Mouse (Mus musculus) testis, adult 2 months (tissue): ENCODE measurements around the gene Sec11a. TPM values are rescaled to one million over a fixed set of nuclear protein-coding genes. Genes with fewer than 3 reads are reported as not detected.

Source experiments
- H3K27ac ChIP-seq: fragments of 200-500 bp; 2 replicates; pipeline ENCODE4 v1.5.1; 2012; ENCODE audit warnings: low read depth, low read length; ENCODE audit not compliant: control insufficient read depth, insufficient read depth
- H3K27me3 ChIP-seq: fragments of 200-500 bp; 2 replicates; pipeline ENCODE4 v1.6.1; 2012; ENCODE audit warnings: mild to moderate bottlenecking, low read length, moderate library complexity; ENCODE audit not compliant: control insufficient read depth, insufficient read depth
- H3K36me3 ChIP-seq: fragments of 200-500 bp; 2 replicates; pipeline ENCODE4 v1.6.1; 2012; ENCODE audit warnings: mild to moderate bottlenecking, low read length; ENCODE audit not compliant: control insufficient read depth, insufficient read depth
- H3K4me1 ChIP-seq: fragments of 200-500 bp; 2 replicates; pipeline ENCODE4 v1.6.1; 2012; ENCODE audit warnings: low read length; ENCODE audit not compliant: control insufficient read depth, insufficient read depth
- H3K4me3 ChIP-seq: fragments of 200-500 bp; 2 replicates; pipeline ENCODE4 v1.5.1; 2012; ENCODE audit warnings: low read depth, mild to moderate bottlenecking, low read length, moderate library complexity, mixed read lengths; ENCODE audit not compliant: control insufficient read depth
- CTCF ChIP-seq: fragments of 200-500 bp; IDR thresholded peaks from 2 replicates; pipeline ENCODE4 v1.5.1; 2012; ENCODE audit warnings: low read depth, mild to moderate bottlenecking, inconsistent platforms, low read length, moderate library complexity; ENCODE audit not compliant: control insufficient read depth, insufficient read depth, insufficient replicate concordance
- POLR2A ChIP-seq: fragments of 200-500 bp; IDR thresholded peaks from 2 replicates; pipeline ENCODE4 v1.6.1; 2012; ENCODE audit warnings: low read depth, mild to moderate bottlenecking, inconsistent platforms, low read length, moderate library complexity; ENCODE audit not compliant: control insufficient read depth
- polyA plus RNA-seq: library from polyadenylated mRNA; depleted of rRNA; stranded (reverse); fragments of >200 nt; gene quantifications from 2 replicates; pipeline ENCODE4 v1.2.3, GENCODE M21; 2012; rRNA removed

Sec11a gene
- polyA plus RNA-seq, 1 experiment = 52.0 TPM

DNA sequence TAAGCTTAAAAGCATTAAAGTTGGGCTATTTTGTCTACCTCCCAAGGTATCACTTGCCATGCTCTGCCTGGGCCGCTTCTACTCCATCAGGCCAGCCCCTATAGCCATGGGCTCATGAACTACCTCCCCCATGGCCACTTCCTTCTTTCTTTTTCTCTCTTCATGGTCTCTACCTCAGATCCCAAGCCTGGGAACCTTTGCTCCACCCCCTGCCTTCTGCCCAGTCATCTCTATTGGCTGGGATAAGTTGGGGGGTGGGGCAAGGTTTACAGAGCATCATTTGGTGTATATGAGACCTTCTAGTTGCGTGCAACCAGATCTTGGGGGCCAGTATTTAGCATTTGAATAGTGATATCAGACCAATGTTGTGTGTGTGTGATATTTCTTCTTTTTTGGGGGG lies 85.1 kb downstream of the Sec11a start:
- H3K4me1 ChIP-seq = no peaks in the 10 kb centered on the region; the same call in 1 of the 2 replicates
- H3K36me3 ChIP-seq = peaks cover 3% of the 10 kb centered on the region
- TF ChIP-seq CTCF (no peak), POLR2A (no peak)
- H3K4me3 ChIP-seq = peak overlapping the region; percentile 69
- no peaks in the 10 kb centered on the region for H3K27me3 ChIP-seq
- H3K27ac ChIP-seq = 0 out of 2 replicates have a peak overlapping the region, but pooled peaks have one; percentile 27

DNA sequence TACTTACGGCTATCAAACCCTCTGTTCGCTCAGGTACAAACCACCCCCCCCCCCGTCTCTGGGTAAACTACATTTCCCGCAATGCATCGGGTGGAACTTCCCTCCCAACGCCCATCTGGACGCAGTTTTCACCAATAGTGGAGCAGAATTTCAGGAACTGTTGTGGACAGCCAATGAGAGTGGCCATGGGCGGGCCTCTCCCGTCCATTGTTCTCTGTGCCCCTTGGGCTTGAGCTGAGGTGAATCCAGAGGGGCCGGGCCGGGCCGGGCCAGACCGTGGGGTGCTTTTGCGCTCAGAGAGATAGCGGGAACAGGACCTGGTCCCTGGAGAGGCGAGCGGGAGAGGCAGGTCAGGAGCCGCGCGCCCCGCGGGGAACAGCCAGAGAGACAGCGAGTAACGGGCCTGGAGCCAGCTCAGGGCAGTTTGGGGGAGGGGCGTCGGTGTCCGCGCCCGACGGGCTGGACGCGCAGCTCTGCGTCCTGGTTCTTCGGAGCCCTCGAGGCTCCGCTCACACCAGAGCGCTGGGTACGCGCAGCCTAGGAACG lies 86.8 kb downstream of the Sec11a start, which contains the start of gene Zscan2:
Gene Zscan2 (plus strand): TSS at position 192 of the 546 bp plus-strand sequence.
- Histone ChIP-seq H3K36me3 (peaks cover 3% of the 10 kb centered on the region), H3K4me1 (peaks cover 2% of the 10 kb centered on the region; the same call in 1 of the 2 replicates), H3K4me3 (peak within 1 kb of the TSS; percentile 91), H3K27ac (peak within 1 kb of the TSS; percentile 100), H3K27me3 (no peaks in the 10 kb centered on the region)
- TF ChIP-seq CTCF (no peak), POLR2A (peak; percentile 58; the same call in 1 of the 2 replicates)

DNA sequence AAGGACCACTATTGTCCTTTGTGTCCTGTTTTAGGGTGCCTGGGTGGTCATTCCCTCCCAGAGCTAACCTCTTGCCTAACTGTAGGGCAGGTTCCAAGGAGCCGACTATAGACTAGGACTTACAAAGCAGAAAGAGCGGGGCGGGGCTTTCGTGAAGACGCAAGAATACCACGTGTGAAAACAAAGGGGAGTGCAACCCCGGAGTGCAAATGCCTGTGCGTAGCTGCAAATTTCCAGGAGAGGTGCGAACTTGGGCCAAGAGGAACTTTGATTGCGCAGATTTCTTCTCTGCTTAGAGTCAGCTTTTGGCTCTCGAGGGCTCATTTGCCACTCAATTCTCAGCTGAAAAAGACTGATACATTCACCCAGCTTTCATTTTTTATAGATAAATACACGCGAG lies 87.4 kb downstream of the Sec11a start:
- Histone ChIP-seq H3K4me3 (peak overlapping the region; percentile 91), H3K36me3 (peaks cover 3% of the 10 kb centered on the region), H3K27ac (peak overlapping the region; percentile 100), H3K27me3 (no peaks in the 10 kb centered on the region), H3K4me1 (peaks cover 2% of the 10 kb centered on the region; the same call in 1 of the 2 replicates)
- TF ChIP-seq CTCF (no peak), POLR2A (no peak)

DNA sequence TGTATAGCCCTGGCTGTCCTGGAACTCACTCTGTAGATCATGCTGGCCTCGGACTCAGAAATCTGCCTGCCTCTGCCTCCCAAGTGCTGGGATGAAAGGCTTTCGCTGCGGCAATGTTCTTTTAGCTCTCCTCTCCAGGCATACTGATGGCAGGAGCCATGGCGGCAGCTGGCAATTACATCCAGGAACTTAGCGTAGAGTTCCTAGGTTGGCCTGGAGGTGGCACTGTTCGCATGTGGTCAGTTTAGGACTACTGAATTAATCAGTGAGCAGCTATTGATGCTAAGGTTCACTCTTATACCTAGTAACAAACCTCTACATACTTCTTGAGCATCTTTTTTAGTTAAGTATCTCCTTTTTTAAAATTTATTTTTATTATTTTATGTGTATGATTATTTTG lies 90.4 kb downstream of the Sec11a start:
- Histone ChIP-seq H3K27me3 (no peaks in the 10 kb centered on the region), H3K4me3 (peak overlapping the region; percentile 74), H3K36me3 (peaks cover 1% of the 10 kb centered on the region; the same call in 1 of the 2 replicates), H3K27ac (peak overlapping the region; percentile 68; the same call in 1 of the 2 replicates), H3K4me1 (peaks cover 2% of the 10 kb centered on the region; the same call in 1 of the 2 replicates)
- TF ChIP-seq POLR2A = no peak
- TF ChIP-seq CTCF = peak; percentile 76; the same call in 1 of the 2 replicates

DNA sequence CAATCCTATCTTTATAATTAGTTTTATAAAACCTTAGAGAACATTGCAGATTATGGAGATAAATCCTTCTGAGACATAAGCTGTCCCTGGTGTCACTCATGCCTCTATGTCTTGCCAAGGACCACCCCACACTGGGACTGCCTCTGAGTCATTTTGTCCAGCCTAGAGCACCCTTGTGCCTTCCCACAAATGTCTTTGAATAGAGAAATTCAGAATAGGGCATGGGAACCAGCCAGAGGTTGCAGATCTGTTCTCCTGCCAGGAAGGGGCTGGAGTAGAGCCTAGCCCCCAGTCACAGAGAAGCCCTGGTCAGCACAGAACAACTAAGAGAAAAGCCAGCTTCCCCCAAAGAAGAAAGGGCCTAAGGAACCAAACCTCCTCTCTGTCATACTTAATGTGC lies 92.3 kb downstream of the Sec11a start:
- Histone ChIP-seq H3K4me1 (peaks cover 2% of the 10 kb centered on the region; the same call in 1 of the 2 replicates), H3K27me3 (no peaks in the 10 kb centered on the region), H3K27ac (no peak overlapping the region), H3K36me3 (no peaks in the 10 kb centered on the region), H3K4me3 (no peak overlapping the region)
- TF ChIP-seq CTCF (no peak), POLR2A (no peak)

Other genes starting within 250 kb of the Sec11a start
- 30.6 and 35.5 TPM in 2 replicates for gene Iqgap1, start 121.8 kb downstream of the Sec11a start, polyA plus RNA-seq
- 35.8 and 41.0 TPM in 2 replicates for gene Zscan2, start 86.9 kb downstream of the Sec11a start, polyA plus RNA-seq
- gene Wdr73, start 46.5 kb downstream of the Sec11a start, polyA plus RNA-seq = 16.5 and 16.9 TPM in 2 replicates
- gene Nmb, start 42.7 kb downstream of the Sec11a start, polyA plus RNA-seq = 12.1 and 13.2 TPM in 2 replicates
- gene Zfp592, start 45.9 kb upstream of the Sec11a start, polyA plus RNA-seq = 16.4 and 19.2 TPM in 2 replicates
- gene Alpk3, start 109.8 kb upstream of the Sec11a start, polyA plus RNA-seq = 0.30 and 0.51 TPM in 2 replicates
- gene Slc28a1, start 167.0 kb upstream of the Sec11a start, polyA plus RNA-seq = 2.0 and 3.1 TPM in 2 replicates